Comparison of ENCODE assay signal across 14 mouse cellular contexts in genomic region chr16:95218783-95219182, GRCm38 (mm10). TPM values are rescaled to one million over a fixed set of nuclear protein-coding genes. Genes with fewer than 3 reads are reported as not detected.
"Had no signal": no experiment of that assay in that cellular context is flagged by ENCODE, and none has a peak within 500 bp of the region (broad histone marks: within the 10 kb centered on the region; RNA-seq: fewer than 3 reads in every experiment).

No protein-coding gene starts in this region.

- DNase-seq: kidney, adult 11 months; kidney, postnatal 10 days; kidney, postnatal 4 days; left cerebral cortex, postnatal 4 days; lung, adult 18-20 months; right cerebral cortex, postnatal 4 days had no signal

- H3K27ac ChIP-seq: layer of hippocampus, adult 2 months; limb, embryonic 13.5 days; liver, embryonic 14.5 days; midbrain, embryonic 13.5 days; neural tube, embryonic 12.5 days; stomach, embryonic 15.5 days had no signal

- H3K4me2 ChIP-seq: limb, embryonic 13.5 days; midbrain, embryonic 13.5 days; neural tube, embryonic 12.5 days; stomach, embryonic 15.5 days had no signal

- H3K4me1 ChIP-seq: midbrain, embryonic 13.5 days; neural tube, embryonic 12.5 days; stomach, embryonic 15.5 days had no signal

- H3K9ac ChIP-seq: limb, embryonic 13.5 days; liver, embryonic 14.5 days; midbrain, embryonic 13.5 days; neural tube, embryonic 12.5 days; stomach, embryonic 15.5 days had no signal

- ATAC-seq: midbrain, embryonic 13.5 days had no signal

- H3K9me3 ChIP-seq: limb, embryonic 13.5 days; midbrain, embryonic 13.5 days; stomach, embryonic 15.5 days had no signal

- H3K27me3 ChIP-seq: limb, embryonic 13.5 days; midbrain, embryonic 13.5 days; neural tube, embryonic 12.5 days; stomach, embryonic 15.5 days had no signal

- H3K4me3 ChIP-seq: layer of hippocampus, adult 2 months; limb, embryonic 13.5 days; midbrain, embryonic 13.5 days; myocyte; neural tube, embryonic 12.5 days; stomach, embryonic 15.5 days had no signal

- H3K36me3 ChIP-seq: limb, embryonic 13.5 days; midbrain, embryonic 13.5 days; neural tube, embryonic 12.5 days; stomach, embryonic 15.5 days had no signal

RNA-seq across cellular contexts. Expression of gene Kcnj15, which starts 38.6 kb away (rescaled TPM):
- total RNA-seq: neutrophil, adult 5-6 weeks had no signal
